27 mouse cellular contexts compared by ENCODE assay signal in the genomic region with DNA sequence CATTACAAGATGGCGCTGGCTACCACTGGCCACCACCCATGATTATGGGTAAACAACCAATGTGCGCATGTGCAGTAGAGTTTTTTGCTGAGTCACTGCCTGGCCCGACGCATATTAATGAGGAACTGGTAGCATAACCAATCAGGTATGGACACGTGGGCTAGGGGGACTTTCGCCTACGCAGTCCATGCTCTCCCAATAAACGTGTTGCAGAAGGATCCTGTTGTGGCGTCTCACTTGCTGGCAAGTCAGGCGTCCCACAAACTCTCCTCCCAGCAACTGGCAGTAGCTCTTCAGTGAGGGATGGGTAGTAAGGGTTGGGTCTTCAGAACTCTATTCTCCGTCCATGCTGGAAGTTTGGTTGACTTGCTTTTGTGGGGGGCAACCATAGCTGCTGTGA. TPM values are rescaled to one million over a fixed set of nuclear protein-coding genes. Genes with fewer than 3 reads are reported as not detected.
"Had no signal": no experiment of that assay in that cellular context is flagged by ENCODE, and none has a peak within 500 bp of the region (broad histone marks: within the 10 kb centered on the region; RNA-seq: fewer than 3 reads in every experiment).

No protein-coding gene starts in this region.

RNA-seq across cellular contexts. Expression of a gene that starts 4.4 kb away (rescaled TPM):
- polyA plus RNA-seq: heart, embryonic 10.5 days; heart, embryonic 11.5 days; heart, embryonic 12.5 days; heart, embryonic 13.5 days; heart, embryonic 14.5 days; heart, embryonic 15.5 days; heart, embryonic 16.5 days; heart, postnatal 0 days; hindbrain, embryonic 10.5 days; hindbrain, embryonic 11.5 days; hindbrain, embryonic 12.5 days; hindbrain, embryonic 13.5 days; hindbrain, embryonic 14.5 days; hindbrain, embryonic 15.5 days; hindbrain, embryonic 16.5 days; hindbrain, postnatal 0 days; inflammation-experienced regulatory T-cells, adult 6 months; intestine, embryonic 14.5 days; intestine, embryonic 15.5 days; intestine, embryonic 16.5 days; intestine, postnatal 0 days; kidney, adult 2 months; kidney, embryonic 14.5 days; kidney, embryonic 15.5 days; kidney, embryonic 16.5 days; kidney, postnatal 0 days; large intestine, adult 2 months had no signal

RNA-seq across cellular contexts. Expression of a gene that starts 8.7 kb away (rescaled TPM):
- polyA plus RNA-seq: heart, embryonic 10.5 days; heart, embryonic 11.5 days; heart, embryonic 12.5 days; heart, embryonic 13.5 days; heart, embryonic 14.5 days; heart, embryonic 15.5 days; heart, embryonic 16.5 days; heart, postnatal 0 days; hindbrain, embryonic 10.5 days; hindbrain, embryonic 11.5 days; hindbrain, embryonic 12.5 days; hindbrain, embryonic 13.5 days; hindbrain, embryonic 14.5 days; hindbrain, embryonic 15.5 days; hindbrain, embryonic 16.5 days; hindbrain, postnatal 0 days; inflammation-experienced regulatory T-cells, adult 6 months; intestine, embryonic 15.5 days; intestine, embryonic 16.5 days; intestine, postnatal 0 days; kidney, adult 2 months; kidney, embryonic 14.5 days; kidney, embryonic 15.5 days; kidney, embryonic 16.5 days; kidney, postnatal 0 days; large intestine, adult 2 months had no signal
